Mouse (Mus musculus): Measurements from ENCODE around the gene 2310011J03Rik.

DNA sequence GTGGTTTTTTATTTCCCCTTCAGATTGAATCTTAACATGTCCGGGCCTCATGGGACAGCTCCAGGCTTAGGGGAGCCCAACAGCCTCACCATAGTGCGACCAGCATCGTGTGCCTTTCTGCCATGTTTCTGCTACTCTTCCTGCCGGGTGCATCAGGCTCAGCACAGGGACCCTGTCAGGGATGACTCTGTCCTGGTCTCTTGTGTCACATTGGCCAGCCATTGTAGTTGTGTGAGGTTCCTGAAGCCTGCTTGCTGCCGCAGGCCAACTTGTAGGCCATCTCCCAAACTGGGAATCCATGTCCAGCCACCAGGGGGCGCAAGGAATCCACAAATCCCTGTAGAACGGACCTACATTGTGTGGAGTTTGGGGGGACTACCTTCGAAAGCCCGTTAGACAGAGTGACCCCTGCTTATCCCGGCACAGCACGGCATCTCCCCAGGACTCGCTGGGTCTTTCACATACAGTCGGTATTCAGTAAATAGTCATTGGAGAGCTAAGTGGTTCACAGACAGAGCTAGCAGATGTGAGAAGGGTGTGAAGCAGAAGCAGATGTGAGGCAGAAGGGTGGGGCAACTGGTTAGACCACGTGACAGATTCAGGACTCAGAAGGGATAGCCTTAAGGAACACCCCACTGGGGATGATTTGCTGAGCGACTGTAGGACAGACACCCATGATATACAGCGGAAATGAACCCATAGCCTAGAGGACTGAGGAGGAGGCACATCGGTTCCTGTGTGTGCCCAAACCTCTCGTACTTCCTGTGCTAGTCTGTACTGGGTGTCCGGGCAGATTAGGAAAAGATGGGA is 19.8 kb upstream of the 2310011J03Rik start:
- no peak for TF ChIP-seq GATA1 (IDR thresholded peaks at IDR 0.05; ENCODE audit: borderline replicate concordance, low read length)
- TF ChIP-seq FLI1 (IDR thresholded peaks at IDR 0.05; ENCODE audit: low read length) = no peak
